Mouse (Mus musculus) stomach, postnatal 0 days (tissue): ENCODE results near the gene Stoml2. TPM values are rescaled to one million over a fixed set of nuclear protein-coding genes. Genes with fewer than 3 reads are reported as not detected.
A peak's percentile ranks its signal among the peaks of the same experiment; 100 is the strongest.

ENCODE experiments used
- ATAC-seq: fragments of 200-750 bp; cut with Nextera tagmentation; 2 replicates; pipeline ENCODE4 v1.8.0; 2017; ENCODE audit not compliant: low FRiP score, low TSS enrichment
- DNase-seq: peaks from one replicate; pipeline ENCODE4 v3.0.0-alpha.2; 2016; ENCODE audit warnings: low spot score
- H3K27ac ChIP-seq: fragments of 300-500 bp; sonication (generic); replicated peaks from 2 replicates; pipeline ENCODE4 v1.5.1; 2014; ENCODE audit warnings: mild to moderate bottlenecking, control low read depth
- H3K27me3 ChIP-seq: fragments of 300-500 bp; sonication (generic); 2 replicates; pipeline ENCODE4 v1.6.1; 2014; ENCODE audit warnings: low read length; ENCODE audit not compliant: control insufficient read depth, insufficient read depth
- H3K36me3 ChIP-seq: fragments of 300-500 bp; sonication (generic); 2 replicates; pipeline ENCODE4 v1.6.1; 2014; ENCODE audit warnings: low read length, mixed read lengths; ENCODE audit not compliant: control insufficient read depth, insufficient read depth
- H3K4me1 ChIP-seq: fragments of 300-500 bp; sonication (generic); replicated peaks from 2 replicates; pipeline ENCODE4 v1.6.1; 2014; ENCODE audit warnings: antibody characterized with exemption; ENCODE audit not compliant: control insufficient read depth, insufficient read depth
- H3K4me2 ChIP-seq: fragments of 300-500 bp; sonication (generic); replicated peaks from 2 replicates; pipeline ENCODE4 v1.6.1; 2014; ENCODE audit warnings: low read depth, mild to moderate bottlenecking, control low read depth, moderate library complexity
- H3K4me3 ChIP-seq: fragments of 300-500 bp; sonication (generic); 2 replicates; pipeline ENCODE4 v1.5.1; 2014; ENCODE audit warnings: low read depth, low read length, control low read depth
- H3K9ac ChIP-seq: fragments of 300-500 bp; sonication (generic); 2 replicates; pipeline ENCODE4 v1.6.1; 2014; ENCODE audit warnings: mild to moderate bottlenecking, low read length, control low read depth, mixed read lengths
- H3K9me3 ChIP-seq: fragments of 300-500 bp; sonication (generic); 2 replicates; pipeline ENCODE4 v1.6.1; 2016; ENCODE audit warnings: low read length; ENCODE audit not compliant: control insufficient read depth
- CTCF ChIP-seq: IDR thresholded peaks from 2 replicates; pipeline ENCODE4 v1.5.1; 2016; ENCODE audit warnings: antibody characterized with exemption, low read depth, mild to moderate bottlenecking, moderate library complexity
- EP300 ChIP-seq: optimal IDR thresholded peaks from 2 replicates; pipeline ENCODE3; 2016; ENCODE audit warnings: antibody characterized with exemption
- WGBS: fragments of 180-500 bp; shearing (Covaris S2); extraction: QIAGEN DNeasy Blood & Tissue Kit; methylation state at CpG from one replicate; pipeline ENCODE4 v1.1.7; 2014; 5-methylcytosine and 5-hydroxymethylcytosine counted together
- polyA plus RNA-seq: library from polyadenylated mRNA; unstranded; fragments of >200 nt; fragmentation: Nextera tagmentation; extraction: Ambion mirVana; gene quantifications from 2 replicates; pipeline ENCODE4 v1.2.1, GENCODE M21; 2015

The Stoml2 gene
- 151 and 157 TPM in 2 replicates for polyA plus RNA-seq

- TF ChIP-seq EP300 (no peak), CTCF (peak; percentile 65)
- DNase-seq (peak; percentile 95), ATAC-seq (peak; percentile 97)
- H3K36me3 ChIP-seq = peaks cover 16% of the 10 kb centered on the region
- WGBS = 1% methylated on average over 38 of the region's 38 CpGs
- no peaks in the 10 kb centered on the region for H3K9me3 ChIP-seq
- peak within 1 kb of the TSS; percentile 93 for H3K27ac ChIP-seq
- H3K27me3 ChIP-seq = no peaks in the 10 kb centered on the region
- peak within 1 kb of the TSS; percentile 79 for H3K4me2 ChIP-seq
- peak within 1 kb of the TSS; percentile 78 for H3K4me3 ChIP-seq
- H3K4me1 ChIP-seq = 0 out of 2 replicates have a peak, but pooled peaks cover 2% of the 10 kb centered on the region
- peak within 1 kb of the TSS; percentile 91 for H3K9ac ChIP-seq
Observed at GRCm38 (mm10) chr4:43031237-43031995, at the start of gene Stoml2. Gene Stoml2, minus strand, starts transcription at chr4:43031710.

- no peaks in the 10 kb centered on the region for H3K4me1 ChIP-seq
- H3K9me3 ChIP-seq = no peaks in the 10 kb centered on the region
- no peaks in the 10 kb centered on the region for H3K27me3 ChIP-seq
- no peak overlapping the region for H3K4me2 ChIP-seq
- no peak overlapping the region for H3K27ac ChIP-seq
- H3K4me3 ChIP-seq = no peak overlapping the region
- ATAC-seq (no peak), DNase-seq (no peak)
- WGBS = 42% methylated on average over 7 of the region's 7 CpGs
- H3K9ac ChIP-seq = no peak overlapping the region
- H3K36me3 ChIP-seq = no peaks in the 10 kb centered on the region
- TF ChIP-seq CTCF (no peak), EP300 (no peak)
Observed at GRCm38 (mm10) chr4:43078071-43078718, 46.7 kb upstream of the Stoml2 start.

GRCm38 (mm10) chr4:43074923-43075322 is 43.4 kb upstream of the Stoml2 start:
- no peak for ATAC-seq
- Histone ChIP-seq H3K36me3 (no peaks in the 10 kb centered on the region), H3K4me1 (no peaks in the 10 kb centered on the region), H3K27ac (no peak overlapping the region), H3K4me3 (no peak overlapping the region), H3K9me3 (no peaks in the 10 kb centered on the region), H3K27me3 (no peaks in the 10 kb centered on the region), H3K9ac (no peak overlapping the region), H3K4me2 (no peak overlapping the region)
- TF ChIP-seq EP300 (no peak), CTCF (no peak)
- no peak for DNase-seq

GRCm38 (mm10) chr4:43065471-43065870 is 34.0 kb upstream of the Stoml2 start:
- DNase-seq (no peak), ATAC-seq (no peak)
- H3K9ac ChIP-seq = no peak overlapping the region
- no peaks in the 10 kb centered on the region for H3K9me3 ChIP-seq
- H3K27ac ChIP-seq = no peak overlapping the region
- TF ChIP-seq EP300 (no peak), CTCF (no peak)
- H3K36me3 ChIP-seq = no peaks in the 10 kb centered on the region
- 97% methylated on average over 4 of the region's 4 CpGs for WGBS
- no peaks in the 10 kb centered on the region for H3K4me1 ChIP-seq
- no peaks in the 10 kb centered on the region for H3K27me3 ChIP-seq
- no peak overlapping the region for H3K4me3 ChIP-seq
- no peak overlapping the region for H3K4me2 ChIP-seq

- H3K36me3 ChIP-seq = no peaks in the 10 kb centered on the region
- peak overlapping the region; percentile 78; the same call in 1 of the 2 replicates for H3K4me2 ChIP-seq
- 36% methylated on average over 3 of the region's 3 CpGs for WGBS
- H3K9me3 ChIP-seq = no peaks in the 10 kb centered on the region
- H3K4me1 ChIP-seq = no peaks in the 10 kb centered on the region
- DNase-seq (no peak), ATAC-seq (no peak)
- H3K27ac ChIP-seq = no peak overlapping the region
- no peaks in the 10 kb centered on the region for H3K27me3 ChIP-seq
- H3K9ac ChIP-seq = no peak overlapping the region
- no peak overlapping the region for H3K4me3 ChIP-seq
- TF ChIP-seq CTCF (peak; percentile 20; the same call in 1 of the 2 replicates), EP300 (no peak)
Observed at GRCm38 (mm10) chr4:43060286-43060685, 28.8 kb upstream of the Stoml2 start.

GRCm38 (mm10) chr4:43059697-43060096 is 28.2 kb upstream of the Stoml2 start:
- no peak overlapping the region for H3K27ac ChIP-seq
- ATAC-seq (no peak), DNase-seq (no peak)
- H3K9ac ChIP-seq = peak overlapping the region; percentile 74
- TF ChIP-seq CTCF (no peak), EP300 (no peak)
- no peaks in the 10 kb centered on the region for H3K4me1 ChIP-seq
- H3K36me3 ChIP-seq = no peaks in the 10 kb centered on the region
- H3K27me3 ChIP-seq = no peaks in the 10 kb centered on the region
- peak overlapping the region; percentile 78 for H3K4me2 ChIP-seq
- H3K4me3 ChIP-seq = peak overlapping the region; percentile 78
- WGBS = 27% methylated on average over 3 of the region's 3 CpGs
- H3K9me3 ChIP-seq = no peaks in the 10 kb centered on the region
